Mouse (Mus musculus) C2C12 (cell line): Measurements from ENCODE around the gene Hpcal1. TPM values are rescaled to one million over a fixed set of nuclear protein-coding genes. Genes with fewer than 3 reads are reported as not detected.

ENCODE experiments used
- H3K27me3 ChIP-seq: one replicate; pipeline ENCODE4 v1.6.1; 2011; ENCODE audit not compliant: control insufficient read depth, insufficient read depth, insufficient read length
- H3K36me3 ChIP-seq: one replicate; pipeline ENCODE4 v1.6.1; 2011; ENCODE audit not compliant: control insufficient read depth, insufficient read depth
- H3K4me3 ChIP-seq: one replicate; pipeline ENCODE4 v1.5.1; 2011; ENCODE audit warnings: mild to moderate bottlenecking, control low read depth; ENCODE audit not compliant: poor library complexity, insufficient read depth, severe bottlenecking
- H3K79me2 ChIP-seq: one replicate; pipeline ENCODE4 v1.6.1; 2011; ENCODE audit not compliant: control insufficient read depth, insufficient read depth
- H3K79me3 ChIP-seq: one replicate; pipeline ENCODE4 v1.6.1; 2011; ENCODE audit warnings: low read depth, control low read depth
- H3ac ChIP-seq: one replicate; pipeline ENCODE3; 2011; ENCODE audit warnings: low read depth; ENCODE audit not compliant: control insufficient read depth, insufficient read length
- CEBPB ChIP-seq: IDR thresholded peaks from one replicate; pipeline ENCODE4 v1.6.1; 2011; ENCODE audit warnings: low read depth, mild to moderate bottlenecking, control low read depth, moderate library complexity
- CTCF ChIP-seq: IDR thresholded peaks from one replicate; pipeline ENCODE4 v1.5.1; 2011; ENCODE audit not compliant: control insufficient read depth, insufficient read depth, insufficient read length
- FOSL1 ChIP-seq: IDR thresholded peaks from one replicate; pipeline ENCODE4 v1.8.0; 2011; ENCODE audit warnings: mild to moderate bottlenecking, low read length; ENCODE audit not compliant: poor library complexity, insufficient read depth, severe bottlenecking
- MAX ChIP-seq: IDR thresholded peaks from one replicate; pipeline ENCODE4 v1.6.1; 2011; ENCODE audit warnings: mild to moderate bottlenecking, control low read depth
- MYOD1 ChIP-seq: IDR thresholded peaks from one replicate; pipeline ENCODE4 v1.6.1; 2011; ENCODE audit warnings: low read depth; ENCODE audit not compliant: control insufficient read depth, insufficient read length
- MYOG ChIP-seq: IDR thresholded peaks from one replicate; pipeline ENCODE4 v1.6.1; 2011; ENCODE audit not compliant: control insufficient read depth, insufficient read length; ENCODE audit errors: extremely low read depth
- USF1 ChIP-seq: IDR thresholded peaks from one replicate; pipeline ENCODE4 v1.6.1; 2011; ENCODE audit warnings: low read depth, mild to moderate bottlenecking, control low read depth, moderate library complexity
- polyA plus RNA-seq: library from polyadenylated mRNA; unstranded; fragments of >200 nt; fragmentation: generic; extraction: Trizol; gene quantifications from one replicate; pipeline ENCODE4 v1.2.1, GENCODE M21; 2012; ENCODE audit warnings: missing spikeins

Hpcal1 gene
- polyA plus RNA-seq, 1 experiment, result 114 TPM

GRCm38 (mm10) chr12:17652216-17653050 is 38.2 kb upstream of the Hpcal1 start:
- Histone ChIP-seq H3K27me3 (peaks cover 3% of the 10 kb centered on the region), H3K79me3 (no peaks in the 10 kb centered on the region), H3K36me3 (no peaks in the 10 kb centered on the region), H3K79me2 (no peaks in the 10 kb centered on the region), H3K4me3 (no peak overlapping the region), H3ac (no peak overlapping the region)
- TF ChIP-seq MAX (no peak), CTCF (no peak), MYOG (no peak), USF1 (no peak), CEBPB (no peak), FOSL1 (no peak), MYOD1 (no peak)

DNA sequence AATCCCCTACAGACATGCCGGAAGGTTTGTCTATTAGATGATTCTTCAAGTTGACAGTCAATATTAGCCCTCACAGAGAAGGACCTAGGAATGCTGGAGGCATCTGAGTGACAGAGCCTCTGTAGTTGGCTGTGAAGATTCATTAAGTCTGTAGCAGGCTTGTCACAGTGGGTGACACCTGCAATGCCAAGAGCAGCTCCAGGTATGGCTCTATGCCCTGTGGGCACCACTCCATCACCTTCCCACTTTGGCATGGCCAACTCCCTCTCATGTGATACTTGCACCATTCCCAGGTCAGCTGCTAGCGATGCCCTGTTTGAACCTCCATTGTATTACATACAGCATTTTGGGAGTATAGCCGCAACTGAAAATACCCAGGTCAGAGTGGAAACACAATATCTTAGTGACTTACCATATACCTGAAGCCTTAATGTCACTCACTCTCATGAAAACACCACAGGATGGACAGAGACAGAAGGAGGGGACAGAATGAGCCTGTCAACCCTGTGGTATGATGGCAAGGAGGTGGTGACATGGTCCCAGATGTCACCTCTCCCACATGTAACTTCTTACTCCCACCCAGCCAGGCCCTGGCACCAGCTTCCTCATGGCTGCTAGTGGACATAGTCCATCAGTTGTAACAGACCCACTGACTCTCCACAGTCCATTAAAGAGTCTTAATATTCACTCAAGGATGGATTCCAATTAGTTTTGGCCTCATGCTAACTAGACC is 37.4 kb upstream of the Hpcal1 start:
- Histone ChIP-seq H3K79me2 (no peaks in the 10 kb centered on the region), H3K36me3 (no peaks in the 10 kb centered on the region), H3ac (no peak overlapping the region), H3K4me3 (no peak overlapping the region), H3K79me3 (no peaks in the 10 kb centered on the region), H3K27me3 (peaks cover 3% of the 10 kb centered on the region)
- TF ChIP-seq MYOG (no peak), MAX (no peak), MYOD1 (no peak), CEBPB (no peak), FOSL1 (no peak), USF1 (no peak), CTCF (no peak)

DNA sequence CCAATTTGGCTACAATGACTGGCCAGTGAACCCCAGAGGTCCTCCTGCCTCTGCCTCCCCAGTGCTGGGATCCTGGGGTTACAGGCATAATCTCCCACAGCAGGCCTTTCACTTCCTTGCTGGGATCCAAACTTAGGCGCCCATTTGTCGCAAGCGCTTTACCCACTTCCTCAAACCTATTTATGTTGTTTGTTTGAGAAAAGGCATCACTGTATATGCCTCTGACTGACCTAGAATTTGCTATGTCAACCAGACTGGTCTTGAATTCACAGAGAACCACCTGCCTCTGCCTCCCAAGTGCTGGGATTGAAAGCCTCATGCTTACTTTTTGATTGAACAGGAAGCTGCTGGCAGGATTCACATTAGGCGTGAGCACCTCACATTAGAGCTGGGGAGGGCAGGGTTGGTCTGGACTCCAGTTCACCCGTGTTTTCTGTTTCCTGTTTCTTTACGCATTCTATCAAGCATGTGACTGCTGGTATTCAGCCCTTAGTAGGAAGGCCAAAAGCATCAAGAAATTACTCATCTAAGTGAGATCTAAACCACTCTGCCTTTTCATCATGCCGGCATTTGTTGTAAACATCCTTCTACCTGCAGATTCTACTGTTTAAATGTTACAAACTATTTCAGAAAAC is 33.0 kb upstream of the Hpcal1 start:
- no peaks in the 10 kb centered on the region for H3K79me2 ChIP-seq
- H3K4me3 ChIP-seq, result no peak overlapping the region
- no peak overlapping the region for H3ac ChIP-seq
- no peaks in the 10 kb centered on the region for H3K36me3 ChIP-seq
- no peaks in the 10 kb centered on the region for H3K79me3 ChIP-seq
- TF ChIP-seq MYOG, result no peak
- TF ChIP-seq CEBPB, result no peak
- no peak for TF ChIP-seq CTCF
- TF ChIP-seq USF1, result no peak
- TF ChIP-seq MAX, result no peak
- peaks cover 3% of the 10 kb centered on the region for H3K27me3 ChIP-seq

DNA sequence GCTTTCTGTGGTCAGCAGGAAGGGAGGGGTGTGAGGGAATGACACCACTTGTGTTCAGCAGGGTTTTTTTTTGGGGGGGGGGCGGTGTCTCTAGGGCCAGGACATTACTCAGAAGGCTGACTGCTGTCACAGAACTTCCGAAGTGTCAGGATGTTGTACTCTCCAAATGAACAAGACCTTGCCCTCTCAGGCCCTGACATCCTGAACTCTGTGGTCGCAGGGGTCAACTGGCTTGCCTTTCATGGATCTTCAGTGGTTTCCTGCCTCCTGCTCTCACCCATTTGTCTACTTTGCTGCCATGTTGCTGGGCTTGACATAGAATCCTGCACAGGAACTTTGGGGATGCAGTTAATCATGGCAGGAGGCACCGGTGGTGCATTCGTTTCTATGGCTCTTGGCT is 32.1 kb upstream of the Hpcal1 start:
- Histone ChIP-seq H3K36me3 (no peaks in the 10 kb centered on the region), H3K4me3 (no peak overlapping the region), H3ac (no peak overlapping the region), H3K79me3 (no peaks in the 10 kb centered on the region), H3K27me3 (peaks cover 2% of the 10 kb centered on the region), H3K79me2 (no peaks in the 10 kb centered on the region)
- no peak for TF ChIP-seq MAX
- TF ChIP-seq FOSL1, result no peak
- TF ChIP-seq MYOG, result no peak
- TF ChIP-seq CEBPB, result no peak
- no peak for TF ChIP-seq MYOD1
- no peak for TF ChIP-seq CTCF
- no peak for TF ChIP-seq USF1

DNA sequence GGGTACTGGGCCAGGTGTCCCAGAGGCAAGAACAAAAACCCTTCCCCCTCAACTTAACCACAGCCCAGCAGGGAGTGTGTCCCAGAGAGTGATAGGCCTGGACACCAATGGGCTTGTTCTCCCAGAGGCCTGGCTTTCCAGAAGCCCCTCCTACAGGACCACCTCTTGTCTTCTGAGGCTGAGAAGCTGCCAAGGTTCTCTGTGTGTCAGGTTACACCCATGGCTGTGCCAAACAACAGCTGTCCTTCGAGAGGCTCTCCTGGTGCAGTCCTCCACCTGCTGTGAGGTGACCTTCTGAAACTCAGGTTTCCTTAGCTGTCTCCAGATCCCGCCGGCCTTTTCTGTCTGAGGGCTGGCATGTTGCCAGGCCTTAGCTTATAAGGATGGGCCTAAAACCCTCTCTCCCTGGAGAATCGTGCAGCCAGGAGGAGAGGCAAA is 29.2 kb upstream of the Hpcal1 start:
- no peak for TF ChIP-seq MAX
- no peak for TF ChIP-seq CEBPB
- no peak for TF ChIP-seq USF1
- TF ChIP-seq MYOG, result no peak
- no peak for TF ChIP-seq CTCF
- TF ChIP-seq FOSL1, result no peak
- no peak for TF ChIP-seq MYOD1

More for the DNA sequence above, 29.2 kb upstream of the Hpcal1 start:
- H3ac ChIP-seq, result no peak overlapping the region
- H3K4me3 ChIP-seq, result no peak overlapping the region
- no peaks in the 10 kb centered on the region for H3K79me3 ChIP-seq
- H3K36me3 ChIP-seq, result no peaks in the 10 kb centered on the region
- H3K79me2 ChIP-seq, result no peaks in the 10 kb centered on the region
- H3K27me3 ChIP-seq, result no peaks in the 10 kb centered on the region
